Mouse (Mus musculus) olfactory bulb, adult 2 months (tissue): Measurements from ENCODE around the gene Inha.

Experiments
- CTCF ChIP-seq: fragments of 200-500 bp; IDR thresholded peaks from 2 replicates; pipeline ENCODE4 v1.5.1; 2012; ENCODE audit warnings: low read depth, mild to moderate bottlenecking, low read length, moderate library complexity; ENCODE audit not compliant: insufficient read depth
- POLR2A ChIP-seq: fragments of 200-500 bp; IDR thresholded peaks from 2 replicates; pipeline ENCODE4 v1.6.1; 2012; ENCODE audit warnings: mild to moderate bottlenecking, low read depth, low read length, moderate library complexity; ENCODE audit not compliant: insufficient read depth

DNA sequence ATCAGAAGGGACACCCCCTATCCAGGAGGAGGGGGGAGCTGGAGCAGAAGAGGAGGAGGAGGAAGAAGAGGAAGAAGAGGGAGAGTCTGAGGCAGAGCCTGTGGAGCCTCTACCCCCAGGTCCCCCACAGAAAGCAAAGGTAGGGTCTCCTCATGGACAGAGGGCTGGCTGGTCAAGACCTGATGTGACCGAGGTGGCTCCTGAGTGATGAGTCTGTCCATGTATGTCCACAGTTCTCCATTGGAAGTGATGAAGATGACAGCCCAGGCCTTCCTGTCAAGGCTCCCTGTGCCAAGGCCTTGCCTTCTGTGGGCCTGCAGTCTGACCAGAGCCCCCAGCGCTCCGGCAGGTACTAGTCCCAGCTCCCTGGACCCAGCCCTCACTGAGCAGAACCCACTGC lies 41.2 kb downstream of the Inha start:
- TF ChIP-seq CTCF = no peak
- no peak for TF ChIP-seq POLR2A
